Mouse (Mus musculus) embryonic facial prominence, embryonic 13.5 days (tissue): ENCODE data around the gene Sptan1. TPM values are rescaled to one million over a fixed set of nuclear protein-coding genes. Genes with fewer than 3 reads are reported as not detected.
"Not testable (repeated sequence)": the region's sequence is repeated elsewhere in the genome, so short reads cannot be mapped to it uniquely, and the experiment has no call there.

Source experiments
- ATAC-seq: fragments of 200-750 bp; cut with Nextera tagmentation; 2 replicates; pipeline ENCODE4 v1.8.0; 2017; ENCODE audit warnings: low read depth; ENCODE audit not compliant: insufficient number of reproducible peaks, insufficient read depth, low FRiP score, low TSS enrichment
- H3K27ac ChIP-seq: fragments of 300-500 bp; sonication (generic); 2 replicates; pipeline ENCODE4 v1.5.1; 2015; ENCODE audit warnings: moderate library complexity, mild to moderate bottlenecking, inconsistent platforms
- H3K27me3 ChIP-seq: fragments of 300-500 bp; sonication (generic); 2 replicates; pipeline ENCODE4 v1.6.1; 2015; ENCODE audit warnings: mild to moderate bottlenecking, inconsistent platforms
- H3K36me3 ChIP-seq: fragments of 300-500 bp; sonication (generic); 2 replicates; pipeline ENCODE4 v1.6.1; 2015; ENCODE audit warnings: mild to moderate bottlenecking, inconsistent platforms
- H3K4me1 ChIP-seq: fragments of 300-500 bp; sonication (generic); 2 replicates; pipeline ENCODE4 v1.6.1; 2015; ENCODE audit warnings: inconsistent platforms
- H3K4me2 ChIP-seq: fragments of 300-500 bp; sonication (generic); 2 replicates; pipeline ENCODE4 v1.6.1; 2015; ENCODE audit warnings: moderate library complexity, mild to moderate bottlenecking, inconsistent platforms
- H3K4me3 ChIP-seq: fragments of 300-500 bp; sonication (generic); 2 replicates; pipeline ENCODE4 v1.5.1; 2015; ENCODE audit warnings: mild to moderate bottlenecking, inconsistent platforms
- H3K9ac ChIP-seq: fragments of 300-500 bp; sonication (generic); 2 replicates; pipeline ENCODE4 v1.6.1; 2015; ENCODE audit warnings: mild to moderate bottlenecking, inconsistent platforms
- H3K9me3 ChIP-seq: fragments of 300-500 bp; sonication (generic); 2 replicates; pipeline ENCODE4 v1.6.1; 2016; ENCODE audit warnings: inconsistent platforms
- WGBS: fragments of 180-500 bp; shearing (Covaris S2); methylation state at CpG from one replicate; pipeline ENCODE4 v1.1.7; 2015; ENCODE audit warnings: mixed read lengths; 5-methylcytosine and 5-hydroxymethylcytosine counted together
- polyA plus RNA-seq: library from polyadenylated mRNA; unstranded; fragments of >200 nt; fragmentation: Nextera tagmentation; extraction: Ambion mirVana; gene quantifications from 2 replicates; pipeline ENCODE4 v1.2.1, GENCODE M21; 2015

Sptan1 gene
- polyA plus RNA-seq, 1 experiment from 2014 or later: 74.3 TPM

DNA sequence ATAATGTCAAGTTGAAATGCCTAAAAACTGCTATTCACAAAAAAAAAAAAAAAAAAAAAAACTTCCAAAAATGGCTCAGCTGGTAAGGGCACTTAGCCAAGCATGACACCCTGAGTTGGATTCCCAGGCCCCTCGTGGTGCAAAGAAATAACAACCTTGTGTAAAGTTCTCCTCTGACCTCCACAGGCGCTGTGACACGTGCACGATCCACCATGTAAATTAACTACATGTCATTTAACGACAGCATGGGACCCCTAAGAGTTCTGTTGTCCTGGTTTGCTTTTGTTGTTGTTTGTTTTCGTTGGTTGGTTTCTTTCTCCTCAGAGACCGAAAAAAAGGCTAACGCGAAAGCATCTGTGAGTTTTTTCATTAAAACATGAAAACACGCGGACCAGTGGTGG lies 82.7 kb downstream of the Sptan1 start:
- WGBS: 62% methylated on average over 11 of the region's 11 CpGs
- Histone ChIP-seq H3K9ac (peak overlapping the region; percentile 86), H3K27ac (peak overlapping the region; percentile 91), H3K9me3 (no peaks in the 10 kb centered on the region; the same call in 1 of the 2 replicates), H3K4me2 (peak overlapping the region; percentile 66), H3K27me3 (no peaks in the 10 kb centered on the region), H3K4me3 (peak overlapping the region; percentile 74), H3K4me1 (peaks cover 4% of the 10 kb centered on the region; the same call in 1 of the 2 replicates), H3K36me3 (peaks cover 13% of the 10 kb centered on the region)
- ATAC-seq: no peak

DNA sequence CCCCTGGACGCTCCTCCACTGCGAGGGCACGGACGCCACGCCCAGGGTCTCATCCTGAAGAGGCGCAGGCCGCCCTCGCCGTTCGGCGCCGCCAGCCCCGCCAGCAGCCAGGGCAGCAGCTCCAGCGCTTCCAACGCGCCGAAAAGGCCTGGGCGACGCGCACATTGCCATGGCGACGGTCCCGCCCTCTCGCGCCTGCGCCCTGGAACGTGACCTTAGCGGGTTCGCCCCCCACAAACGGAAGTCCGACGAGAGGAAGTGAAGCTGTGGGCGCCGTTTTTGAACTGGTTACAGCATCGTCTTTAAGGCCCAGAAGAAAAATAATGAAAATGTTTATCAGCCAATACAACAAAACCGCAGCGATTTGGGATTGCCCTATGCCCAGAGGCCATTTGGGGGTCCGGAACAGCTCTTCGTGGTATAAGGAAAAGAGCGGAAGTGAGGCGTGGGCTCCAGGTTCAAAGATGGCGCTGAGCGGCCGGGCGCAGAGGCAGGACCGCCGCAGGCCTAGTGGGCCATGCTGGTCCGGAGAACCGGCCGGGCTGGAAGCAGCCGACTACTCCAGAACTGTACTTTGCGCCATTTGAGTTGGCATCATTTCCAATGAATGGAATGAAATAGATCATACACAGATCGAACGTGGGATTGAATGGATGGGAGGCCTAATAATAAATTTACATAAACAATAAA lies 83.5 kb downstream of the Sptan1 start, which contains the start of gene Wdr34:
Gene Wdr34, minus strand, starts transcription at position 183 of the 690 bp plus-strand sequence.
- H3K9ac ChIP-seq: peak within 1 kb of the TSS; percentile 86
- no peaks in the 10 kb centered on the region for H3K27me3 ChIP-seq
- peak; percentile 92 for ATAC-seq
- H3K4me2 ChIP-seq: peak within 1 kb of the TSS; percentile 66
- H3K4me3 ChIP-seq: peak within 1 kb of the TSS; percentile 74
- H3K4me1 ChIP-seq: peaks cover 5% of the 10 kb centered on the region; the same call in 1 of the 2 replicates
- peaks cover 13% of the 10 kb centered on the region for H3K36me3 ChIP-seq
- WGBS: 1% methylated on average over 54 of the region's 54 CpGs
- peak within 1 kb of the TSS; percentile 91 for H3K27ac ChIP-seq
- H3K9me3 ChIP-seq: no peaks in the 10 kb centered on the region; the same call in 1 of the 2 replicates

DNA sequence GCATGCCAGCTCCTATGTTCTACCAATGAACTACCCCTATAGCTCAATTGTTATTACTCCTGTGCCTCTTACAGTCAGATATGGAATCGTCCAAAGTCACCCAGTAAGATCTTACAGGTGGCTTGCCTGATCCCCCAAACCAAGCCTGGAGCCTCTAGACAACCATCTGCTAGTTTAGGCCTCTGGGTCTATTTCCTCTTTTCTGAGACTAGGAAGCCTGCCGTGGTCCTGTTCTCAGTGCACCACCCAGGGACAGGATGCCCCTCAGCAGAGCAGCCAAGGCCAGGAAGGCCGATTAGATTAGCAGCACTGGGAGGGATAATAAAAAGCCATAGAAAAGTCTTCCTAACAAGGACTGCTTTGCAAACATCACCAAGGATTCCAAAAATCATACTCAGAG lies 84.5 kb downstream of the Sptan1 start:
- H3K4me2 ChIP-seq: no peak overlapping the region
- no peak for ATAC-seq
- 91% methylated on average over 3 of the region's 3 CpGs for WGBS
- H3K27ac ChIP-seq: no peak overlapping the region
- no peak overlapping the region for H3K9ac ChIP-seq
- peaks cover 9% of the 10 kb centered on the region; the same call in 1 of the 2 replicates for H3K4me1 ChIP-seq
- H3K9me3 ChIP-seq: no peaks in the 10 kb centered on the region; the same call in 1 of the 2 replicates
- no peak overlapping the region for H3K4me3 ChIP-seq
- H3K36me3 ChIP-seq: peaks cover 9% of the 10 kb centered on the region
- H3K27me3 ChIP-seq: no peaks in the 10 kb centered on the region

DNA sequence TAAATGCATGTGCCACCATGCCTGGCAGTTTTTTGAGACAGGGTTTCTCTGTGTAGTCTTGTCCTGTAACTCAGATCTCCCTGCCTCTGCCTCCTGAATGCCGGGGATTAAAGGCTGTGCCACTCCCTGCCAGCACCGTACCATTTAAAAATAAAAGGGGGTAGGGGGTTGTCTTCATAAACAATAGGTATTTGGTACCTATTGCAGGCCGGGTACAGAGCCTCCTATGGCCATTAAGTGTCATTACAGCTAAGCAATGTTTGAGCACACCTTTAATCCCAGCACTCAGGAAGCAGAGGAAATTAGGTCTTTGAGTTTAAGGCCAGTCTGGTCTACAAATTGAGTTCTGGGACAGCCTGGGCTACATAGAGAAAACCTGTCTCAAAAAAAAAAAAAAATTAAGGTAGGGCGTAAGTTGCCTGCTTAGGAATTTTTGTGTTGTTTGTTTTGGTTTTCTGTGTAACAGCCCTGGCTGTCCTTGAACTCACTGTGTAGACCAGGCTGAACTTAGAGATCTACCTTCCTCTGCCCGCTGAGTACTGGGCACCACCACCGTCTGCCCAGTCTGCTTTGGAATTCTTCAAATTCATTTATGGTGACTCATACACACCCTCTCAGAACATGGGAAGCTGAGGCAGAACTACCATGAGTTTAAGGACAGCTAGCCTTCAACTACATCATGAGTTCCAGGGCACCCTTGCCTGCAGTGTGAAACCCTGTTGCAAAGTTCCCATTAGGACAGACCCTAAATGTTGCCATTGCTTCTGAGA lies 86.8 kb downstream of the Sptan1 start:
- H3K27ac ChIP-seq: no peak overlapping the region
- no peaks in the 10 kb centered on the region for H3K36me3 ChIP-seq
- H3K4me2 ChIP-seq: no peak overlapping the region
- H3K9me3 ChIP-seq: no peaks in the 10 kb centered on the region
- no peak for ATAC-seq
- H3K27me3 ChIP-seq: no peaks in the 10 kb centered on the region
- H3K4me1 ChIP-seq: peaks cover 9% of the 10 kb centered on the region; the same call in 1 of the 2 replicates
- H3K4me3 ChIP-seq: no peak overlapping the region
- H3K9ac ChIP-seq: no peak overlapping the region
- WGBS: 44% methylated on average over 6 of the region's 6 CpGs

DNA sequence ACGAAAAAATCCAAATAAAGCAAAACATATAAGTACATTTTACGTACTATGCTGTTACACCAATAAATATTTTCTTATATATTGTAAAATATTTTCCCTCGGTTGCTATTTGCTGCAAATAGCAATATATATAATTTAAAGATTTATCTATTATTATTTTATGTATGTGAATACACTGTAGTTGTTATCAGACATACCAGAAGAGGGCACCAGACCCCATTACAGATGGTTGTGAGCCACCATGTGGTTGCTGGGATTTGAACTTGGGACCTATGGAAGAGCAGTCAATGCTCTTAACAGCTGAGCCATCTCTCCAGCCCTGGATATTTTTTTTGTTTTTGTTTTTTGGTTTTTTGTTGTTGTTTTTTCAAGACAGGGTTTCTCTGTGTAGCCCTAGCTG lies 90.0 kb downstream of the Sptan1 start:
- not testable (repeated sequence) for H3K4me3 ChIP-seq, H3K4me2 ChIP-seq, ATAC-seq, H3K27me3 ChIP-seq, H3K27ac ChIP-seq, H3K4me1 ChIP-seq, H3K9ac ChIP-seq, H3K36me3 ChIP-seq, H3K9me3 ChIP-seq
- 93% methylated on average over 3 of the region's 3 CpGs for WGBS

DNA sequence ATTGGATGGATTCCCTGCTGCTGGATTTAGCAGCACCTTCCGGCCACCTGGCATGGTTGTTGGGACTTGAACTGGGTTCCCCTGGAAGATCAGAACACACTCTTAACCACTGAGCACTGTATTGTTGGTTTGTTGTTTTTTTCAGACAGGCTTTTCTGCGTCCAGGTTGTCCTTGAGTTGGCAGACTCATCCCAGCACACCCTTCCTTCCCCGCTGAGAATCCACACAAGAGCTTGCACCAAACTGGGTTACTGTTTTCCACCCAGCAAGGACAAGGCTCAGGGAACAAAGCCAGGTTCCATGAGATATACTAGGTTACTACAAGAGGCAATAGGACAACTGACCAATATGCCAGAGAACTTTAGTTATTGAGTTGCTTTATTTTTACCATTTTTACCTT lies 91.4 kb downstream of the Sptan1 start:
- Histone ChIP-seq H3K9ac (no peak overlapping the region), H3K4me3 (no peak overlapping the region), H3K4me1 (peaks cover 10% of the 10 kb centered on the region), H3K9me3 (no peaks in the 10 kb centered on the region), H3K36me3 (no peaks in the 10 kb centered on the region), H3K4me2 (no peak overlapping the region), H3K27ac (no peak overlapping the region), H3K27me3 (no peaks in the 10 kb centered on the region)
- 89% methylated on average over 3 of the region's 3 CpGs for WGBS
- no peak for ATAC-seq

DNA sequence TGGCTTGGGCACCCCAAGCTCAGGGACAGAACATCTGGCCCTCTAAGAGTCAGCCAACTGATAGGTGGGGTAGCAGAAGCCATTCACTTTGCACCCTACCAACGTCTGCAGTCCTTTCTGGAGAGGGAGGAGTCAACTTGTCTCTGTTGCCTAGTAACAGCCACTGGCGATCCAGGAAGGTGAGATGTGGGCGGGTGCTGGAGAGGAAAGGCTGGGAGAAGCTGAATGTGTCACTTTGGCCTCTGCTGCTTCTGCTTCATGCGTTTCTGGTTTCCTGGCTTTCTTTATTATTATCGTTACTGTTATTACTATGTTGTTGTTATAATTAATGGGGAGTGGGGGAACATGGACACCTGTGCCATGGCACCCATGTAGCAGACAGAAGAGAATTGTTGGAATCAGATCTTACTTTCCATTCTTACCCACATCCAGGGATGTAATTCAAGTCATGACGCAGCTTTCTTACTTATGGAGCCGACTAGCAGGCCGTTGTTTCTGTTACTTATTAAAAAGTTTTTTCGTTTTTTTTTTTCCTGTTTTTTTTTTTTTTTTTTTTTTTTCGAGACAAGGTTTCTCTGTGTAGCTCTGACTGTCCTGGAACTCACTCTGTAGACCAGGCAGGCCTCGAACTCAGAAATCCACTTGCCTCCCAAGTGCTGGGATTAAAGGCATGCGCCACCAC lies 92.0 kb downstream of the Sptan1 start, which contains the start of gene Set:
Gene Set, plus strand, starts transcription at position 156 of the 682 bp plus-strand sequence.
- H3K9ac ChIP-seq: no peak within 1 kb of the TSS
- H3K27me3 ChIP-seq: no peaks in the 10 kb centered on the region
- no peak within 1 kb of the TSS for H3K4me3 ChIP-seq
- no peaks in the 10 kb centered on the region for H3K9me3 ChIP-seq
- WGBS: 33% methylated on average over 12 of the region's 12 CpGs
- H3K36me3 ChIP-seq: no peaks in the 10 kb centered on the region
- no peak for ATAC-seq
- H3K4me1 ChIP-seq: peaks cover 10% of the 10 kb centered on the region
- H3K4me2 ChIP-seq: no peak within 1 kb of the TSS
- no peak within 1 kb of the TSS for H3K27ac ChIP-seq

DNA sequence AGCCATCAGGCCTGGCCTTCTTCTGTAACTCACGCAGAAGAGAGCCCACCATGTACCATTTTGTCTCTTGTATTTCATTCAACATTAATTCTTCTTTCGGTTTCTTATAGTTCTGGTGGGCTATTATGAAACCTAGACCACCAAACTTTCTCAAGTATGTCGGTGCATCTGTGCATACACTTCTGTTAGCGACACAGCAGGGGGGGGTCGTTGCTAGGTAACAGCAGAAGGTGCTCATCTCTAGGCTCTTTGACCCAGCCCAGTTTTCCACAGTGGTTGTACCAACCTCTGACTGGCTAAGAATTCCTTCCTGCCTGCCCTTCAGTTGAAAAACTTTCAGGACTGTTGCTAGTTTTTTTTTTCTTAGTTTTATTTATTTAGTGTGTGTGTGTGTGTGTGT lies 93.1 kb downstream of the Sptan1 start:
- Histone ChIP-seq H3K27ac (no peak overlapping the region), H3K9ac (no peak overlapping the region), H3K4me3 (no peak overlapping the region), H3K27me3 (no peaks in the 10 kb centered on the region), H3K4me2 (no peak overlapping the region), H3K36me3 (no peaks in the 10 kb centered on the region), H3K4me1 (peaks cover 16% of the 10 kb centered on the region), H3K9me3 (no peaks in the 10 kb centered on the region)
- no peak for ATAC-seq
- 55% methylated on average over 5 of the region's 5 CpGs for WGBS

DNA sequence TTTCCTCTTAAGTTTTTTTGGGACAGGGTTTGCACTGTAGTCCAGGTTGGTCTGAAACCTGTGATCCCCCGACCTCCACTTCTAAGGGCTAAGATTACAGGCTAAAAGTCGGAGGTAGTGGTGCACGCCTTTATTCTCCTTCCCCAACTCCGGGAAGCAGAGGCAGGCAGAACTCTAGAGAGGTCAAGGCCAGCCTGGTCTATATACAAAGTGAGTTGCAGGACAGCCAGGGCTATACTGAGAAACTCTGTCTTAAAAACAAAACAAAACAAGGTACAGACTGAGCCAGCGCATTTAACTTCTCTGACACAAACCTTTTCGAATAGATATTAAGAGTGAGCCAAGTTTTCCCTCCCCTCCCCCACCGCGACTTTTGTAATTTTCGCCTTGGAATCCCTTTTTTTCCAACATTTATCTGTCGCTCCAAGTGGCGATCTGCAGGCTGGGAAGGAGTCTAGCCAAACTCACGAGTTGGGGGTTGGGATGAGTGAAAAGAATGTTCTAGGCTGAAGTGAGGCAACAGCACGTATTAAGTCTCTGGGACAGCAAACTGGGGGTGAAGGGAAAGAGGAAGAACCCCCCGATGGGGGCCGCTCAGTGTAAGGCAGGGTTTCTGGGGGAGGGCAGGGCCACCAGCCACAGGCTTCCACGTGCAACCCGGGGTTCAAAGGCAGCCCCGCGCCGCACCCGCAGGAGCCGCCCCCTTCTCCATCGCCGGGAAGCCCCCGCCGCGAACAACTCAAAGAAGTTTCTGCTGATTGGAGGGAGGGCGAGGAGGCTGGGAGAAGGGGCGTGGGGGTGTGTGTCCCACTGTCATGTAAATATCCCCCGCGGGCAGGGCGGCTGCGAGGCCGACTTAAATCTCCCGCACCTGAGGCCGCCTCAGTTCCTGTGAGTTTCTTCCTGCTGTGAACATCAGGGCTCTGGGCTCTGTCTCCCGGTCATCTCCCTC lies 96.1 kb downstream of the Sptan1 start:
- Histone ChIP-seq H3K36me3 (no peaks in the 10 kb centered on the region), H3K4me2 (peak overlapping the region; percentile 83), H3K9me3 (no peaks in the 10 kb centered on the region), H3K27ac (peak overlapping the region; percentile 96), H3K27me3 (no peaks in the 10 kb centered on the region), H3K9ac (peak overlapping the region; percentile 85), H3K4me1 (peaks cover 33% of the 10 kb centered on the region), H3K4me3 (peak overlapping the region; percentile 68)
- WGBS: 7% methylated on average over 37 of the region's 37 CpGs
- ATAC-seq: 0 out of 2 replicates have a peak, but pooled peaks have one; percentile 15

DNA sequence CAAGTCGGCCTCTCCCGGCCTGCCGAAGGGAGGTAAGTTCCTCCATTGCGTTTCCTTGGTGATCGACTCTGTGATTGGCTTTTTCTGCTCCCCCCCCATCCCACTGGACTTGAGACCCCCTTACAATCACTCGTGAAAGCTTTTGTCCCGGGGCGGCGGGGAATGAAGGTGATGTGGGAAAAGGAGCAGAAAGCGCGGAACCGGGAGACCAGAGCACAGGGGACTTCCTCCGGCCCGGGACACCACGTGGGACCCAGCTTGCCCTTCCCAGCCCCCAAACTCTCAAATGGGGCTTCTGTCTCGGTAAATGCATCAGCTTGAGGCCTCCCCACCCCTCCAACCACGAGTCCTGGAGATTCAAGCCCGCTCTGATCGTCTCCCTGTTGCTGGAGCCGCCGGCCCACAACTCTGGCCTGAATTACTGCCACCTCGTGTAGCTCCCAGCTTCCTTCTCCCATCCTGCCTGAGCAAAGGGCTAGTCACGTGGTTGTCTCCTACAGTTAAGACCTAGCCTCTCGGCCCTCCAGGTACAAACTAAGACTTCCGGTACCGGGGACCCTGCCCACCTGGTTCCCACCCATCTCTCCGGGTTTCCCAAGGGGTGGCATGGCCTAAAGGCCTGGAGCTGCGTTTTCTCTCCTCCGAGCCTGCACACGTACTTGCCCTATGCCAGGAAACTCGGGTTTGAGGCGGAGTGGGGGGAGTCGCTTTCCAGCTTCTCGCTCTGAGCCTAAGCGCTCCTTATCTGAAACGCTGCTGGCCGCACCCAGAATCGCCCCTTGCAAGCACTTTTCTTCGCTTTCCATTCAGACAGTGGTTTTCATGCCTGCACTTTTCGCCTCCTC lies 97.1 kb downstream of the Sptan1 start:
- under 1% methylated on average over 40 of the region's 40 CpGs for WGBS
- peak overlapping the region; percentile 68 for H3K4me3 ChIP-seq
- peaks cover 33% of the 10 kb centered on the region for H3K4me1 ChIP-seq
- H3K36me3 ChIP-seq: no peaks in the 10 kb centered on the region
- H3K27me3 ChIP-seq: no peaks in the 10 kb centered on the region
- H3K4me2 ChIP-seq: peak overlapping the region; percentile 83
- peak overlapping the region; percentile 85 for H3K9ac ChIP-seq
- ATAC-seq: no peak
- H3K9me3 ChIP-seq: no peaks in the 10 kb centered on the region
- peak overlapping the region; percentile 96 for H3K27ac ChIP-seq
